Mouse (Mus musculus) embryonic facial prominence, embryonic 15.5 days (tissue): ENCODE results near the gene Draxin. TPM values are rescaled to one million over a fixed set of nuclear protein-coding genes. Genes with fewer than 3 reads are reported as not detected.
A peak's percentile ranks its signal among the peaks of the same experiment; 100 is the strongest.
"Not testable (repeated sequence)": the region's sequence is repeated elsewhere in the genome, so short reads cannot be mapped to it uniquely, and the experiment has no call there.

ENCODE experiments used
- ATAC-seq: fragments of 200-750 bp; cut with Nextera tagmentation; 2 replicates; pipeline ENCODE4 v1.8.0; 2017; ENCODE audit warnings: low read depth, moderate TSS enrichment; ENCODE audit not compliant: insufficient number of reproducible peaks, low FRiP score, low TSS enrichment
- H3K27ac ChIP-seq: fragments of 300-500 bp; sonication (generic); replicated peaks from 2 replicates; pipeline ENCODE4 v1.5.1; 2015; ENCODE audit warnings: mild to moderate bottlenecking, inconsistent platforms
- H3K27me3 ChIP-seq: fragments of 300-500 bp; sonication (generic); 2 replicates; pipeline ENCODE4 v1.6.1; 2015; ENCODE audit warnings: inconsistent platforms
- H3K36me3 ChIP-seq: fragments of 300-500 bp; sonication (generic); 2 replicates; pipeline ENCODE4 v1.6.1; 2015; ENCODE audit warnings: mild to moderate bottlenecking, inconsistent platforms
- H3K4me1 ChIP-seq: fragments of 300-500 bp; sonication (generic); 2 replicates; pipeline ENCODE4 v1.6.1; 2015; ENCODE audit warnings: inconsistent platforms
- H3K4me2 ChIP-seq: fragments of 300-500 bp; sonication (generic); replicated peaks from 2 replicates; pipeline ENCODE4 v1.6.1; 2015; ENCODE audit warnings: mild to moderate bottlenecking, inconsistent platforms
- H3K4me3 ChIP-seq: fragments of 300-500 bp; sonication (generic); replicated peaks from 2 replicates; pipeline ENCODE4 v1.5.1; 2015; ENCODE audit warnings: mild to moderate bottlenecking, inconsistent platforms
- H3K9ac ChIP-seq: fragments of 300-500 bp; sonication (generic); 2 replicates; pipeline ENCODE4 v1.6.1; 2015; ENCODE audit warnings: inconsistent platforms
- H3K9me3 ChIP-seq: fragments of 300-500 bp; sonication (generic); replicated peaks from 2 replicates; pipeline ENCODE4 v1.6.1; 2016; ENCODE audit warnings: inconsistent platforms
- WGBS: fragments of 180-500 bp; shearing (Covaris S2); methylation state at CpG from one replicate; pipeline ENCODE4 v1.1.7; 2015; 5-methylcytosine and 5-hydroxymethylcytosine counted together
- polyA plus RNA-seq: library from polyadenylated mRNA; unstranded; fragments of >200 nt; fragmentation: Nextera tagmentation; extraction: Ambion mirVana; gene quantifications from 2 replicates; pipeline ENCODE4 v1.2.1, GENCODE M21; 2015

The Draxin gene
- polyA plus RNA-seq, 1 experiment from 2014 or later = 0.63 TPM

DNA sequence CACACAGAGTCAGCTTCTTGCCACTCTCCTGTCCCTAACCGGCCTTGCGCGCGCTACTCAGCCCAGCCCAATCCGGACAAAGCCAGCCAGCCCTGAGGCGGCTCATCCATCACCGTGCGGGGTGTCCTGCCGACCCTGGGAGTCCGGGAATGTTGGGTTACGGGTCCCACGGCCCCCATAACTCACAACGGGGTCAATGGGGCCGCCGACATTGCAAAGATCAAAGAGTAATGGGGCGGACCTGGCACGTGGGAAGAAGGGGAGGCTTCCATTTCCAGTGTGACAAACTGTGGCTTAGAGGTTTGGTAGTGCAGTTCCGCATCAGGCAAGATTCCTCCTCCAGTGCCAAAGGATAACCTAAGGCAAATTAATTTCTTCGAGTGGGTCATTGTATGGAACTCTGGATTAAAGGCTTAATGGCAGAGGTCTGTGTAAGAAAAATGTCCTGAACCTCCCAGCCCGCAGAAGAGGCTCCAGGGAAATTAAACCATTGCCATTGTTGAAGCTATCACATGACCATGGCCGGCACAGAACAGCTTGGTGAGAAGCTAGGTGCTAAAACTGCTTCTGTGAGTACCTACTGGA lies 1.1 kb upstream of the Draxin start:
- Histone ChIP-seq H3K4me1 (peaks cover 16% of the 10 kb centered on the region), H3K36me3 (no peaks in the 10 kb centered on the region), H3K27me3 (peaks cover 23% of the 10 kb centered on the region), H3K4me2 (peak overlapping the region; percentile 98), H3K4me3 (peak overlapping the region; percentile 68), H3K9me3 (no peaks in the 10 kb centered on the region), H3K27ac (no peak overlapping the region), H3K9ac (no peak overlapping the region; the same call in 1 of the 2 replicates)
- 3% methylated on average over 21 of the region's 21 CpGs for WGBS
- no peak for ATAC-seq

DNA sequence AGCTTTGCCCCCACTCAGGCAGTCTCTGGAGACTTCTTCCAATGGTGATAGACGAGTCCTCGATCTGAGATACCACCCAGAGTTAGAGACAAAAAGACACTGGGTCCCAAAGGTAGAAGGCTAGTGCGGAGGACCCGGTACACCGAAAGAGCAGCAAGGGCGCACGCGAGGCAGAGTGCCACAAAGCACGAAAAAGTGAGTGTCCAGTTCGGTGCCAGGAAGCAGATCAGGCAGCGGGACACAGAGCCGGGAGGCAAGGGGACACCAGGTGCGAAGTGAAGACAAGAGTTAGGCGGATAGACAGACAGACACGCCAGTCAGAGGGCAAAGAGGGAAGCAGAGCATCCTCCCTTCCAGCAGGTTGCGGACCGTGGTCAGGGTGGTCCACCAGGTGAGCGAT lies 365 bp downstream of the Draxin start, which contains the start of gene Mad2l2:
Gene Mad2l2, plus strand, starts transcription at position 252 of the 400 bp plus-strand sequence.
- ATAC-seq = no peak; the same call in 1 of the 2 replicates
- H3K36me3 ChIP-seq = no peaks in the 10 kb centered on the region
- WGBS = 2% methylated on average over 18 of the region's 18 CpGs
- H3K9ac ChIP-seq = peak within 1 kb of the TSS; percentile 57
- 0 out of 2 replicates have a peak within 1 kb of the TSS, but pooled peaks have one; percentile 17 for H3K27ac ChIP-seq
- H3K4me1 ChIP-seq = peaks cover 16% of the 10 kb centered on the region
- H3K27me3 ChIP-seq = peaks cover 23% of the 10 kb centered on the region
- no peaks in the 10 kb centered on the region for H3K9me3 ChIP-seq
- H3K4me2 ChIP-seq = peak within 1 kb of the TSS; percentile 98
- peak within 1 kb of the TSS; percentile 68 for H3K4me3 ChIP-seq

DNA sequence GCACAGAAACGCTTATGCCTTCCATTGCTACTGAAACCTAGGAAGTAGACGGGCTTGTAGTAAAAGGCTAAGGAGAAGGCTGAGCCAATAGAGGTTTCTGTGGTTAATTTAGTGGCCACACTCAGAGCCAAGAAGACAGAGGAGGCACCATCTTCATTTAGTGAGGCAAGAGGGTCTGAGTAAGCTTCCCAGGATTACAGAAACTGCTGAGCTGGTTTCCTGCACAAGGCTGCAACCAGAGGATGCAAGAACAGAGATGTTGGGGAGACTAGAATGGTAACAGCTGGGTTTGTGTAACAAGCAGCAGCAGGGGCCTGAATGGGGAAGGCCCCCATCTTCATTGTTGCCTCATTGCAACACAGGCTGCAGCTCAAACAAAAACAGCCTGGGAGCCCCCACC lies 1.8 kb downstream of the Draxin start:
- 71% methylated on average over 2 of the region's 2 CpGs for WGBS
- Histone ChIP-seq H3K4me1 (peaks cover 16% of the 10 kb centered on the region), H3K36me3 (no peaks in the 10 kb centered on the region), H3K9ac (no peak overlapping the region), H3K9me3 (no peaks in the 10 kb centered on the region), H3K27ac (no peak overlapping the region), H3K4me3 (no peak overlapping the region), H3K27me3 (peaks cover 23% of the 10 kb centered on the region), H3K4me2 (no peak overlapping the region)
- ATAC-seq = no peak

DNA sequence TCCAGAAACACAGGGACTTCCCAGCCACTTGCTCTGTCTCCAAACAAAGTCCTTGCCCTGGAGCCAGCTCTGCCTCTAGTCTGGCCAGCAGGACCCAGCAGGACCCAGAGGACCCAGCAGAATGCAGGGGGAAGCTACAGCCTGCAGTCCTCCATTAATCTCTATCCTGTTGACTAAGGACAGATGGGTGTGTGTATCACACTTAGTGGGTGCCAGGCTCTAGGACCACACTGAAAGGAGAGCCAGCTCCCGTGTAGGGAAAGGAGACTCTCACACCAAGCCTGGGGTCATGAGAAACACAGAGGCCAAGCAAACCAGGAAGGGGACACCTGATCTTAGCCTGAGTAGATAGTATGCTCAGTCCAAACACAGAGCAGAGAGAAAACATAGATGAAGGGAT lies 2.3 kb downstream of the Draxin start:
- H3K27ac ChIP-seq = no peak overlapping the region
- no peaks in the 10 kb centered on the region for H3K36me3 ChIP-seq
- H3K9ac ChIP-seq = no peak overlapping the region
- H3K27me3 ChIP-seq = peaks cover 23% of the 10 kb centered on the region
- no peak overlapping the region for H3K4me2 ChIP-seq
- H3K4me3 ChIP-seq = no peak overlapping the region
- peaks cover 16% of the 10 kb centered on the region for H3K4me1 ChIP-seq
- WGBS = 57% methylated on average over 1 of the region's 1 CpGs
- no peak for ATAC-seq
- H3K9me3 ChIP-seq = no peaks in the 10 kb centered on the region

DNA sequence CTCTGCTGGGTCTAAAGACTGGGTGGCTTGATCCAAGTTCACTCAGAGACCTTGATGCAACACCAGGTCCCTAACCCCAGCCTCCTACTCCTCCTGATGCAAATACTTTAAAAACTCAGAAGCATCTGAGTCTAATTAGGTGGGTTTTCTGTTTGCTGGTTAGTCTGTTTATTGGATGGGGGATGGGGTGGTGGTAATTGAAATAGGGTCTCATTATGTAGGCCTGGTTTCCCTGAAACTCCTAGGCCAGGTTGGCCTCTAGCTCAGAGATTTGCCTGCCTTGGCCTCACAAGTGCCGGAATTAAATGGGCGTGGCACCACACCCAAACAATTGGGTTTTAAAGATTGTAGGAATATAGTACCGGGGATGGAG lies 7.8 kb downstream of the Draxin start:
- peaks cover 15% of the 10 kb centered on the region for H3K4me1 ChIP-seq
- WGBS = 52% methylated on average over 3 of the region's 3 CpGs
- H3K27me3 ChIP-seq = no peaks in the 10 kb centered on the region
- no peak overlapping the region for H3K4me2 ChIP-seq
- ATAC-seq = no peak
- H3K4me3 ChIP-seq = no peak overlapping the region
- H3K9me3 ChIP-seq = no peaks in the 10 kb centered on the region
- H3K36me3 ChIP-seq = no peaks in the 10 kb centered on the region
- no peak overlapping the region for H3K9ac ChIP-seq
- no peak overlapping the region for H3K27ac ChIP-seq

DNA sequence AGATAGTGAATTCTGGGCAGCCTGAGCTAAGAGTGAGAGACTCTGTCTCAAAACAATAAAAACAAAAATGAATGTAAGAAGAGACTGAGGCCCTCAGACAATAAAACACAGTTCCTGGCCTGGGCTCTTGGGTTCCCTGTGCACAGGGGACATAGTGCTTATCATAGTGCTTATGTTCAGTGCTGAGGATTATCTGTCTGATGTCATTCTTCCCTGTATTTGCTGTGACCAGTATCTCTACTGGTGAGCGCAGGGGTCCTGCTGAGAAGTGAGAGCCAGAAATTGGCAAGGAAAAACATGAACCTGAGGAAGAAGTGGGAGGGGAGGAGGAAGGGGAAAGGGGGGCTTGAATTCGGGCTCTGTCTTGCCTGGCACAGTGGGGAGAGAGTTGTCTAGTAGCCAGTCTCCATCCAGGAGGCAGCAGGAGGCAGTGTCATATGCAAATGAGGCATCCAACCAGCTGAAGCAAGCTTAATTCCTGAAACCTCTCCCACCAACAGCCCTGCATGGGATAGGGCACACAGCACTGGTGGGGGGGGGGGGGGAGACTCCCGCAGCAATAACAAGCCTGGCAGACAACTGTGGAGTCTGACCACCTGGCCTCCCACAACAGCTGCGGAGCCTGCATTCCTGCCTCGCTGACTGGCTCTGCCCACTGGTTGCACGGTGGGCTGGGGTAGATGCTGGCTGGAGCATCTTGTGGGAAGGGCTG lies 8.4 kb downstream of the Draxin start:
- peak; percentile 61 for ATAC-seq
- H3K27ac ChIP-seq = no peak overlapping the region
- WGBS = 15% methylated on average over 6 of the region's 6 CpGs

DNA sequence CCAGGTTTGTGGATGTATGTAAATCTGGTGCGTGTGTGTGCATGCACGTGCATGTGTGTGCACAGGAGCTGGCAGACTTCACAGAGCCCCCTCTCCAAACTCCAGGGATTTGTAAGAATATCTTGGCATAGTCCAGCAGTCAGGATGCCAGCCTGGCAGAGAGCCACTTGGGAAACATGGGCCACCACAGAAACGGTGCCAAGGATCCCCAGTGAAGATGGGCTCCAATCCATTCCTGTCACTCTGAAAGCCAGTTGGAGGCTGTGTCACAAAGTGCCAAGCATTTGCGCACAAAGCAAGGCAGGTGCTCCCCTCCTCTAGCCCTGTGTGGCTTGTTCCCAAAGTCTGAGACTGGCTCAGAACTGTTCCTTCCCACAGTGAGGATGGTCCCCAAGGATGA lies 9.1 kb downstream of the Draxin start:
- no peaks in the 10 kb centered on the region for H3K27me3 ChIP-seq
- no peak overlapping the region for H3K4me3 ChIP-seq
- no peaks in the 10 kb centered on the region for H3K9me3 ChIP-seq
- H3K36me3 ChIP-seq = no peaks in the 10 kb centered on the region
- WGBS = 71% methylated on average over 4 of the region's 4 CpGs
- ATAC-seq = no peak
- no peak overlapping the region for H3K4me2 ChIP-seq
- no peak overlapping the region for H3K27ac ChIP-seq
- no peak overlapping the region for H3K9ac ChIP-seq
- H3K4me1 ChIP-seq = peaks cover 15% of the 10 kb centered on the region

More for the DNA sequence above, 8.4 kb downstream of the Draxin start:
- Histone ChIP-seq H3K27me3 (no peaks in the 10 kb centered on the region), H3K9ac (no peak overlapping the region), H3K4me2 (no peak overlapping the region), H3K36me3 (no peaks in the 10 kb centered on the region), H3K4me1 (peaks cover 15% of the 10 kb centered on the region), H3K9me3 (no peaks in the 10 kb centered on the region), H3K4me3 (no peak overlapping the region)

DNA sequence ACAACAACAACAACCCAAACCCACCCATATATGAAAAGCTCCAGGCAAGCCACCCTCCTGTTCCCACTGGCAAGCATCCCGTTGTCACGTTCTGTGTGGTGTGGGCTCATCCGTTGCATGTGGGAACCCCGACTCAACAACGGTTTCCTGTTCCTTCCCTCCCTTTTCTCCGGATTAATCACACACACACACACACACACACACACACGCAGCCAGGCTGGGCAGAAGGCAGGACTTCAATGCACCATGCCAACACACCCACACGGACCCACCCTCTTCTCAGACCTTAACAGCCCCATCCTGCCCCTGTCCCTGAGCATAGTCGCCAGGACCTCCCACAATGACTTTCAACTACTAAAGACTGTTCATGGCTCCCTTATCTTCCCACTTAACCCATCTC lies 9.9 kb downstream of the Draxin start:
- peaks cover 2% of the 10 kb centered on the region; the same call in 1 of the 2 replicates for H3K27me3 ChIP-seq
- no peak for ATAC-seq
- H3K36me3 ChIP-seq = no peaks in the 10 kb centered on the region
- H3K4me3 ChIP-seq = no peak overlapping the region
- no peak overlapping the region for H3K9ac ChIP-seq
- no peaks in the 10 kb centered on the region for H3K9me3 ChIP-seq
- WGBS = 60% methylated on average over 9 of the region's 9 CpGs
- peaks cover 16% of the 10 kb centered on the region for H3K4me1 ChIP-seq
- H3K4me2 ChIP-seq = no peak overlapping the region
- no peak overlapping the region for H3K27ac ChIP-seq

DNA sequence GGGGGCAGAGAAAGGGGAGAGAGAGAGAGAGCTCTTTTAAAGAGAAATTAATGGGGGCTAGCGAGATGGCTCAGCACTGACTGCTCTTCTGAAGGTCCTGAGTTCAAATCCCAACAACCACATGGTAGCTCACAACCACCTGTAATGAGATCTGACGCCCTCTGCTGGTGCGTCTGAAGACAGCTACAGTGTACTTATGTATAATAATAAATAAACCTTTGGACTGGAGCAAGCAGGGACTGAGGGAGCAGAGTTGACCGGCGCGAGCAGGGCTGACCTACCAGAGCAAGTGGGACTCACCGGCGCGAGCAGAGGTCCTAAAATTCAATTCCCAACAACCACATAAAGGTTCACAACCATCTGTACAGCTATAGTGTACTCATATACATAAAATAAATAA lies 10.9 kb downstream of the Draxin start:
- not testable (repeated sequence) for H3K36me3 ChIP-seq, H3K4me3 ChIP-seq, H3K9me3 ChIP-seq, H3K27me3 ChIP-seq, H3K4me2 ChIP-seq, ATAC-seq, H3K27ac ChIP-seq, H3K9ac ChIP-seq
- peaks cover 21% of the 10 kb centered on the region for H3K4me1 ChIP-seq
- WGBS = 86% methylated on average over 9 of the region's 9 CpGs

DNA sequence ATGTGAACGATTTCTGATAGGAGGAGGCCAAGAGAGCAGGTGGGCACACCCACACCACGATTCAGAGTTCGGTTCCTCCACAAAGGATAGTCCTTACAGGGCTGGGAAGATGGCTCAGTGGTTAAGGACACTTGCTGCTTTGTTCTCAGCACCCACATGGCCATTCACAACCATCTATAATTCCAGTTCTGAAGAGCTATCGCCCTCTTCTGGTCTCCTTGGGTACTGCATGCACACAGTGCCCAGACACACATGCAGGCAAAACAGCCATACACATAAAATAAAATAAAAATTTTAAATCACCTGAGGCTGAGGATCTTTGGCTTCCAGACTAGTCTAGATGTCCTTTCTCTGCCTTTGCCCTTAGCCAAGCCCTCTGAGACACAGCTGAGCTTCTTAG lies 13.1 kb downstream of the Draxin start:
- 74% methylated on average over 4 of the region's 4 CpGs for WGBS
- ATAC-seq = no peak

DNA sequence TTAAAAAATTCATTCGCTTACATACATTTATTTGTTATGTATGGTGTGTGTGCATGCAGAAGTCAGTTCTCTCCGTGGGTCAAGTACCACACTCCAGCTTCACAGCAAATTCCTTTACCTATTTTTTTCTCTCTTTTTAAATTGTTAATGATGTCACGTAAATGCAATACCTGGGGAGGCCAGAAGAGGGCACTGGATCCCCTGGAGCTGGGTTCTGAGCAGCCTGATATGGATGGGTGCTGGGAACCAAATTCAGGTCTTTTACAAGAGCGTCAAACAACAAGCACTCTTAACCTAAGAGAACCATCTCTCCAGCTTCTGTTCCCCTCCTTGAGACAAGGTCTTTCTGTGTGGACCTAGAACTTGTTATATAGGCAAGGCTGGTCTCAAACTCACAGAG lies 13.8 kb downstream of the Draxin start:
- WGBS = 78% methylated on average over 4 of the region's 4 CpGs
- ATAC-seq = no peak
- peaks cover 13% of the 10 kb centered on the region; the same call in 1 of the 2 replicates for H3K4me1 ChIP-seq
- no peak overlapping the region for H3K27ac ChIP-seq
- H3K4me2 ChIP-seq = no peak overlapping the region
- H3K9ac ChIP-seq = no peak overlapping the region
- H3K27me3 ChIP-seq = peaks cover 9% of the 10 kb centered on the region; the same call in 1 of the 2 replicates
- H3K9me3 ChIP-seq = no peaks in the 10 kb centered on the region
- H3K36me3 ChIP-seq = no peaks in the 10 kb centered on the region
- no peak overlapping the region for H3K4me3 ChIP-seq

More for the DNA sequence above, 13.1 kb downstream of the Draxin start:
- Histone ChIP-seq H3K27ac (no peak overlapping the region), H3K27me3 (peaks cover 9% of the 10 kb centered on the region; the same call in 1 of the 2 replicates), H3K4me1 (peaks cover 17% of the 10 kb centered on the region), H3K4me3 (no peak overlapping the region), H3K9me3 (no peaks in the 10 kb centered on the region), H3K4me2 (no peak overlapping the region), H3K36me3 (no peaks in the 10 kb centered on the region), H3K9ac (no peak overlapping the region)
